Mouse (Mus musculus): ENCODE results near the gene Xylt2.
"Not testable (repeated sequence)": the region's sequence is repeated elsewhere in the genome, so short reads cannot be mapped to it uniquely, and the experiment has no call there.

Gene Xylt2

DNA sequence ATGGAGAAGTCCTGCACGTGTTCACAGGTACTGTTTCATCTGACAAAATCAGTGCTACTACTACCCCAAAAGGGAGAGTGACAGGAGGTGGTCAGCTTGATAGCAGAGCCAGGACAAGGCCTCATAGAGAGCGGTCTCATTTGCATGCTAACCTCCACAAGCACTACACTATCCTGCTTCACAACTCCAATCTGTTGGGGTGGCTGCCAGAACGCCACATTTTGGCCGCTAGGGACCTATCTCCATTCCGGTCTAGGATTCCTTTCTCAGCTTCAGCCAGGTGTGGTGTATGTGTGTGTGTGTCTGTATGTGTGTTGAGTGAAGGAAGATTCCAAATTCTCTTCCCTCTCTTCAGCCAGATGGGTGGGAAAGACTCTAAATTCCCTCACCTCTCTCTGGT lies 1.9 kb downstream of the Xylt2 start:
- peak; percentile 43 to 62 for DNase-seq

- no peak for DNase-seq
These were observed 2.3 kb downstream of the Xylt2 start for GRCm38 (mm10) chr11:94674984-94675383.

DNA sequence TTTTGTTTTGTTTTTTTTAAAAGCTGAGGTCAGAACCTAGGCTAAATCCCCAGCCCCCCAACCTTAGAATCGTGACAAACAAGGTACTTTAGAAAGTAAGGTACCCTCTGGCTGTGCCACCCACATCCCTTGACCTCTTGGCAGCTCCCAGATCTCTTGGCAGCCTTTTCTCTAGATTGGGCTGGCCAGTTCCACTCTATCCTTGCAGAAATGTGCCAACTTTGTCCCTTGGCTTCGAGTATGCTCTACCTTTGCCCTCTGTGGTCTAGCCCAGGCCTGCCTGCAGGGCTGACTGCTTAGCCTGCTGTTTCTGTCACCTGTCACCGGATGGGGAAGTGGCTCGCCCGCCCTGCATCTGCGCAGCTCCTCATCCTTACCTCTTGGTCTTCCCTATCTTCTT lies 12.0 kb downstream of the Xylt2 start:
- no peak for DNase-seq

DNA sequence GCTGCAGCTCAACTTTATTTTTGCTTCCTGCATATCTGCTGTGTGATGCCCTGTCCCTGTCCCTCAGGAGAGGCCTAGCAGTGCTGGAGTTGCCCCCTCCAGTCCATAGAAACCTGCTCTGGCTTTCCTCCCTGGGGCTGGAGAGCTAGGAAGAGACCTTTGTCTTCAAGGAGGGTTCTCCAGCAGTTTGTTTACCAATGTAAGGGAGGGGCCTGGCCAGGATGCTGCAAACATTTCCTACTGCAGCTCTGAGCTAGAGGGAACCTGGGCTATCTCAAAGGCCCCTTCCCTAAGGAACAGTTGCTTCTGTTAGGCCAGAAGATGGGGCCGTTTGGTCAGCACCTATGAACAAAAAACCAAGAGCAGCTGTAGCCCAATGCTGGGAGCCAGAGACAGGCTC lies 16.0 kb downstream of the Xylt2 start:
- no peak for DNase-seq

DNA sequence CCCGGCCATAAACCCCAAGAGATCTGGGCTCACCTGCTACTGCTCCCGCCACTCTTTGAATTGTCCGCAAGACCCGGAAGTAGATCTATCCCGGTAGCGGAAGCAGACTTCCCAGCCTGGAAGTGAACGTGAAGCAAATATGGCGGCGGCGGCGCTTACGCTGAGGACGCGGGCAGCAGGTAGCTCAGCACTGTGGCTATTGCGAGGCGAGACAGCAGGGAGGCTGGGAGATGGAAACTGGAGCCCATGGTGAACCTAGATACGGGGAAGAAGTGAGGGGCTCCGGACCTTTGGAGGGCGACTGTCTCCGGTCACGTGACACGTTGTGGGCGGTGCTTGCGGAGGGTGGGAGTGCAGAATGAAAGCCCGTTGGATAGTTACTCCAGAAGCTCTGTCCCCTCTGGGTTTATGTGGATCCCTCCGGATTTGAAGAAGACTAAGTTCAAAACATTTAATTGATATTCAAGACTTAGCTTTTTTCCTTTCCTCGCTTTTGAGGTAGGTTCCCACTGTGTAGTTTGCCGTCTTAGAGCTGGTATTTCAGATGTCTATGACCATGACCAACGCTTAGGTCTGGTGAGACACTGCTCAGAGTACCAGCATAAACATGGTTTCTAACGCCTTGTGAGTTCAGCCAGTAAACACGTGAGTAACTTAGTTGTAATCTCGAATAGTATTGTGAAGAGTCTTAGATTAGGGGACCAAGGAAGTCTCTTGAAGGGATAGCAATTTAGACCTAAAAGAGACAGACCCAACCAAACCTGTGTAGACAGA lies 23.5 kb downstream of the Xylt2 start, which contains the start of the genes Mrpl27 and Eme1:
Gene Mrpl27 (plus strand): TSS at position 105 of the 774 bp plus-strand sequence.
Gene Eme1 (minus strand): TSS at position 302 of the 774 bp plus-strand sequence.
- DNase-seq: peak; percentile 89 to 90

DNA sequence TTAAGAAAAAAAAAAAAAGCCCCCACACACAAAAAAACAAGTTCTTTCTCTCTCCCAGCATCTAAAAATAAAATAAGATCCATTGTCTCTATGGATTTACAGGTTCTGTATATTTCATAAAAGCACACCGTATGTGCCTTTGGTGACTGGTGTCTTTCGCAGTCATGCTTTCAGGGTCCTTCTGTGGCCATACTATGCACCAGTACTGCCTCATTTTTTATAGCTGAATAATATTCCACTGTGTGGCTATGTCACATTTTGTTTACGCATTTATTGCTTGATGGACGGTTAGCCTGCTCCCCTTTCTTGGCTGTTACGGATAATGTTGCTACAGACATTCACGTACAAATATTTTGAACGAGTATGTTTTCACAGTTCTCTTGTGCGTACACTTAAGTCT lies 24.3 kb downstream of the Xylt2 start:
- no peak for DNase-seq

GRCm38 (mm10) chr11:94651241-94651640 lies 26.1 kb downstream of the Xylt2 start:
- DNase-seq: not testable (repeated sequence)

DNA sequence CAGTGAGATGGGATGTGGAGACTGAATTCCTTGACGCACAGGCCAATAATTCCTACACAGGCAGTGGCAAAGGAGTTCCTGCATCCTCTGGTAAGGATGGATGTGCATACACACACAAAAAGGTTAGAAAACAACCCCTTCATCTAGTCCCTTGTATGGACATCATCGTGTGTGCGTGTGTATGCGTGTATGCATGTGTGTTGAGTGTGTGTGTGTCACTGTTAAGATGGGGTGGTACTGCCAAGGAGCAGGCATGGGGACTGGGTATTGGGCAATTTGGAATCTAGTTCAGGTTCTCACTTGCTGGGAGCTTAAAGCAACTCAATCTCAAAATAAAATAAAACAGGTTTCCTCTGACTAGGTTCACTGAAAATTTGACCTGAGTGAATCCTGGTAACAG lies 30.9 kb downstream of the Xylt2 start:
- no peak for DNase-seq

GRCm38 (mm10) chr11:94644461-94645219 lies 32.7 kb downstream of the Xylt2 start:
- no peak for DNase-seq

DNA sequence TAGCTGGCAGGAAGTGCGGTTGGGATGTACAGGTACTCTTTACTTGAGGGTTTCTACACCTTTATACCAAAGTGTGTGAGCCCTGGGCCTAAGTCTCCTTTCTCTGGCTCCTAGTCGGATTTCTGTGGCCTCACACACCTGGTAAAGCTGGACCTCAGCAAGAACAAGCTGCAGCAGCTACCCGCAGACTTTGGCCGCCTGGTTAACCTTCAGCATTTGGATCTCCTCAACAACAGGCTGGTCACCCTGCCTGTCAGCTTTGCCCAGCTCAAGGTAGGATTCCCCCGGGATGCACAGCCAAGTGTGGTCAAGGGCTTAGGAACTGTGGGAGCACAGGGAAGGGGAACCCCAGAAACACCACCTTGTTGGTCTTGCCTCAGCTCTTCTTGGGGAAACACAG lies 42.9 kb downstream of the Xylt2 start:
- DNase-seq: no peak

- DNase-seq: no peak
These were observed 44.3 kb downstream of the Xylt2 start for GRCm38 (mm10) chr11:94632988-94633387.

DNA sequence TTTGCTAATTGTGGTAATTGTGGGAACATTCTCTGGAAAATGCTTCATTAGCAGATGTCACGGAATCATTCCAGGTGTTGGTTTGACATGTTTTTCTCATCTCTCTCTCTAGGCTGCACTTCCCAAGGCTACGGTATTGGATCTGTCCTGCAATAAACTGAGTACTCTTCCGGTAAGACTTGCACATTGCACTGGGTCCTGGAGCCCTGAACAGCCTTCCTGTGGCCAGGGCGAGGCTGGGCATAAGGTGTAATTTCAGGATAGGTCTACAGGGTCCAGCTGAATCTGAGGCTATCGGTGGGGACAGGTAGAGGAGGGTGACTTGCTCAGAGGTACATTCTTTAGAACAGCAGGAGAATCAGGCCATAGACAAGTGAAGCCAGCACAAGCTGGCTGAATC lies 45.3 kb downstream of the Xylt2 start:
- DNase-seq: no peak

DNA sequence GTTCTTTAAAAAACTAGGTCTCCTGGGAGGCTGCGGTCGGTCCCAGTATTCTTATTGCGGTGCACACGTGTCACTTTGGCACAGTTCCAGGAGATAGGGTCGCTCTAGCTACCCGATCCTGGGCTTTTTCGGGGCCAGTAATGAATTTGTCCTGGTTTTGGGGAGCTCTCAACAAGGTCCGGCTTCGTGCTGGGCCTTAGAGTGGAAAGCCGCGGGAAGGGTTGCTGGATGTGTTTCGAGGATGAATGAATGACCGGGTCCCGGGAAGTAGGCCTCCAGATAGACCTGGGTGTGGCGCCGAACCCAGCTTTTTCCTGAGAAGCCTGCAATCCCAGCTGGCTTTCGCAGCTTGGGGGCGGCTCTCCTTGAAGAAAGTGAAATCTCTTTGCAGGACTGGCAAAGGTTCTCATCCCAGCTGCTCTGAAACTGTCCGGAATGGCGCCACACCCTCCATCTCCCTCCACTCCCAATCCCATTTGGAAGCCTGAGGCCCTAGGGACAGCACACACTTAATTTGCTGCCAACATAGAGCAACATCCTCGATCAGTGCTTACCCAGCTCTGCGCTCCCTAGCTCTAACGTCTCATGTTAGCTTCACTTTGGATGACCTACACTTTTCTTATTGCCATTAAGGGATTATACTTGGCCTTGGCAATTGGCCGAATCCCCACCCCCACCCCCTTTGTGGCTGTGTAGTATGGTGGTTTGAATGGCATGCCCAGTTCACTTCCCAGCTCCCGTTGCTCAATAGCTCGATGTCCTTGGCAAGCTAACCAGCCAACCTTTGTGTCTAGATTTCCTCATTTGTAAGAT lies 46.9 kb downstream of the Xylt2 start:
- DNase-seq: peak; percentile 9 to 37

GRCm38 (mm10) chr11:94629884-94630198 lies 47.5 kb downstream of the Xylt2 start:
- no peak for DNase-seq

GRCm38 (mm10) chr11:94629199-94629883 lies 48.0 kb downstream of the Xylt2 start, which contains the start of gene Lrrc59:
TSS of gene Lrrc59 (plus strand) at chr11:94629767.
- DNase-seq: peak; percentile 94 to 96

GRCm38 (mm10) chr11:94622162-94622561 lies 55.2 kb downstream of the Xylt2 start:
- DNase-seq: no peak

GRCm38 (mm10) chr11:94621458-94621852 lies 55.9 kb downstream of the Xylt2 start:
- no peak for DNase-seq

DNA sequence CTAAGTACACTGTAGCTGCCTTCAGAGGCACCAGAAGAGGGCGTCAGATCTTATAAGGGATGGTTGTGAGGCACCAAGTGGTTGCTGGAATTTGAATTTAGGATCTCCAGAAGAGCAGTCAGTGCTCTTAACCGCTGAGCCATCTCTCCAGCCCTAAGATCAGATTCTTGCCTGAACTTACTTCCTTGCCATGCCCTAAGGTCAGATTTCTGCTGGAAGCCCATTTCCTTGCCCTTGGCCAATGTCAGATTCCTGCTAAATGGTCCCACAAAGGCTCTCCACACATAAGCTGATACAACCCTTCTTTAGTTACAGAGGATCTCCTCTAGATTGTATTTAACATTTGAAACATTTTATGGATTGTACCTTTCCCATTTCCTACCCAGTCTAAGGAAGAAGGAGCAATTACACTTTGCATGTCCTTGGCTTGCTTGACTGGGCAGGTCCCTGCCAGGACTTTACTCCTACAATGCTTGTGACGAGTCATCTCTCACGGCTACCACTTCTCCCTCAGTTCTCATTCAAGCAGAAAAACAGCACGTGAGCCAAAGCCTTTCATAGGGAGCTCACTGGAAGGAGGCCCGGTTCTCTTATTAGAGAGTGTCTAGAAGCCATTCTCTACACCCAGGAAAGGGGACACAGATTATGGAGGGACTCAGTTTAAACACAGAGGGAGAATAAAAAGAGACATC lies 56.4 kb downstream of the Xylt2 start:
- no peak for DNase-seq

- no peak for DNase-seq
These were observed 59.7 kb downstream of the Xylt2 start for GRCm38 (mm10) chr11:94617646-94618045.

- DNase-seq: no peak
These were observed 61.8 kb downstream of the Xylt2 start for GRCm38 (mm10) chr11:94615494-94615893.

DNA sequence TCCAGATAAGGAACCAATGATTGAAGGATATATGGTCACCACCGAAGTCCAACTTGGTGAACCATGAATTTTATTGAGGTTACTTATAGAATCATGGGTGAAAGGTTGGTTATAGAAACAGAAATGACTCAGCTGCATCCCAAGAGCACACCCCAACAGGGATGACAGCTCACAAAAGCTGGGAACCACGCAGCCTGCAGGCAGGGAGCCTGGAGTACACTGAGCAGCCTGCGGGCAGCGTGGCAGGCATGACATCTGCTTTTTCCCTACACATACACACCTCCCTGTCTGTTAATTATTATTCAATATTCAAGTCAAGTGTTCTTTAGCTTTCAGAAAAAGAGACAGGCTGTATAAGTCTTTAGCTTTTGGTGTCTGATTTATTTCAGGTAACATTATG lies 62.7 kb downstream of the Xylt2 start:
- DNase-seq: no peak

Measured in cerebellum, postnatal 25 days (tissue).